Mouse (Mus musculus) CD8-positive naive resting alpha-beta T cell, adult 2 months (primary cell): ENCODE results near the gene Hpn.

Experiments
- DNase-seq, 2 experiments: peaks; one replicate each; pipeline ENCODE4 v3.0.0; 2022; ENCODE audit warnings: low read depth in 2 of 2, low spot score in 2 of 2

The Hpn gene

GRCm38 (mm10) chr7:31082831-31083588 lies 32.1 kb downstream of the Hpn start:
- no peak for DNase-seq

- DNase-seq: no peak
Observed at GRCm38 (mm10) chr7:31082106-31082505, 33.0 kb downstream of the Hpn start.

DNA sequence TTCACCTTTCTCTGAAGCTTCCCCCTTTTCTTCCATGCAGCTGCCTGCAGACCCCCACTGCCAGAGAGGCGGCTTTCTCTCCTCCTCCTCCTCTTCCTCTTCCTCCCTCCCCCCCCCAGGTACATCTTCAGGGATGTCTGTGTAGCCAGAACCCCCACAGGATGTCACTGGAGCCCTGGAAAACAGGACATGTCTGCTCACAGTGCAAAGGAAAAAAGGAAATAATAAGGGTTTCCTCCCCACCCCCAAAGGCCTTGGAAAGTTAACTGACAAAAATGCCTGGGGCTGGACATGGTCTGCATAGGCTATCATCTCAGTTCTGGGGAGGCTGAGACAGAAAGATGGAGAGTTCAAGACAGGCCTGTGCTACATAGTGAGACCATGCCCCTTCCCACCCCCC lies 34.0 kb downstream of the Hpn start:
- no peak for DNase-seq

DNA sequence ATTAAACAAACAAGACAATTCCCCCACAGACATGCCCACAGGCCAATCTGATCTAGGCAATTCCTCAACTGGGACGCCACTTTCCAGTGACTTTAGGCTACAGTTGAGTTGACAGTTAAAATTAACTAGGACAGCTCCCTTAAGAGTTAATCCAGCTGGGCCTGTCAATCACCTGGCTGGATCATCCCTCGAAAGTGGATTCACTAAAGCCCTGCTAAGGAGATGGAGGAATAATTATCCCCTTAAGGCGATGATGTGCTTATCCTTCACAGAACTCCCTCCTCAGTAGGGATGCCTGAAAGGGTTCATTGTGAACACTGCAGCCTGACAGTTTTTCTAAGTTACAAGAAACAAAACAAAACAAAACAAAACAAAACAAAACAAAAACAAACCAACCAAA lies 34.5 kb downstream of the Hpn start:
- no peak for DNase-seq

DNA sequence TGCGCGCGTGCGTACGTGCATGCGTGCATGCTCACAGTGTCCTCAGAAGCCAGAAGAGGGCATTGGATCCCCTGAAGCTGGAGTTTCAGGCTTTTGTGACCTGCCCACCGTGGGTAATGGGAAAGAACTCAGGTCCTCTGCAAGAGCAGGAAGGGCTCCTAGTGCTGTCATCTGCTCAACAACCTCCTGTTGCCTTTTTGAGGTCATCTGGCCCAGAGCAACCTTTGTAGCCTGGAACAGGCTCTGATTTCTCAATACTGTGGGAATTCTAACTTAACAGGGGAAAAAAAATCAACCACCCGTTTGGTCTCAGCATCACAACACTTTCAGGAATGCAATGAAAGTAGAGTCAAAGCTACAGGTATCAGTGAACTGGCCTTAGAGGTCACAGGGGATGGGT lies 35.4 kb downstream of the Hpn start:
- DNase-seq: no peak

DNA sequence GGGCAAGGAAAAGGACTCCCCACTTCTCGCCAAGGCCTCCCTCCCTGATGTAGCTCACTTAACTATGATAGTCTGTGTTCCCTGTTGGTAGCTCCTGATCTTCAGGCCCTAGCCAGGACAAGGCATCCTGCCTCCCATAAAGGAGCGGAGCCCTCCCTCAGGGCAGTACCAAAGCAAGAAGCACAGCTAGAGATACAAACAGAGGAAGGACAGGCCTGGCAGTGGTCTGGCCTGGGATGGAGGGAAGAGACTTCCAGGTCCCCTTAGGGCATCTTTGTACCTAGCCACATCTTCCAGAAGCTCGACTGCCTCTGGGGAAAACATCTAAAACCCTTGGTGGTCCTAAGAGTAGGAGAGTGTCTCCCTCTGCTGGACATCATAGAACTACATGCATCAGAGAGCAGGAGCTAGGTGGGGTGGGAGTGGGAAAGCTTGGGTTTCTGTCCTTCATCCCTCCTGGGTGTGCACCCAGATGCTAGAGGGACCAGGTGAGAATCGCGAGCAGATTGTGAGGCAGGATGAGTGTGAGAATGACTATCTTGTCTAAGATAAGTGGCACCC lies 37.1 kb downstream of the Hpn start:
- peak; percentile 32 to 50 for DNase-seq

DNA sequence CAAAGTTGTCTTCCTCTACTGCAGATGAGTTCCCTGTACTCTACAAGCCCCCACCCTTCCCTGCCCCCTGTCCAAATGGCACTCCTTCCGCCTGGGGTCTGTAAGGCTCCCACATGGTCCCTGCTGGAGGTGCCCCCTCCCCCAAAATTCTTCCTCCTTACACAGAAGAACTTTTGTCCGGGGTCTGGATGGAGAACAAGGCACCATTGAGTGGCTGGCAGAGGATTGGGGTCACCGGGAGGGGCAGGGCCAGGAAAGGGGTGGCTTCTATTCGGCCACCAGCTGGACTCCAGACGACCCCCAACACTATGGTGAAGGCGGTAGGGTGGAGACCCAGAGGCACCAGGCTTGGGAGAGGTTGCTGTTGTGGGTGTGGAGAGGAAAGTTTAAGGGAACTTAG lies 37.6 kb downstream of the Hpn start:
- DNase-seq: no peak

GRCm38 (mm10) chr7:31076492-31076891 lies 38.6 kb downstream of the Hpn start, which contains the start of gene Fxyd3:
Gene Fxyd3 (minus strand): TSS chr7:31076704.
- DNase-seq: no peak

DNA sequence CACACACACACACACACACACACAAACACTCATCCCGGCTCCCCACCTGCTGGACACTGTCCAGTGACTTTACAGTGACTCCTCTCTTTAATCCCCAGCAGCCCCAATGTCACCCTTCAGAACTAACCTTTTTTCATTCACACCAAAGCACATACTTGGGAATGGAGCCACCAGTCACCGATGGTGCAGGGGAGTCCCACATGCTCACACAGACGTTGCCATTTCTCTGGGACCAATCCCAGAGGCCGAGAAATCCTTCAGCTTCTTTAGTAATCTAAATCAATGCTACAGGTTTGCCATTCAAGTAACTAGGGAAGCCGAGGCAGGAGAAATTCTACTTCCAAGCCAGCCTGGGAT lies 40.4 kb downstream of the Hpn start:
- no peak for DNase-seq

- no peak for DNase-seq
Observed at GRCm38 (mm10) chr7:31074061-31074712, 40.9 kb downstream of the Hpn start.

DNA sequence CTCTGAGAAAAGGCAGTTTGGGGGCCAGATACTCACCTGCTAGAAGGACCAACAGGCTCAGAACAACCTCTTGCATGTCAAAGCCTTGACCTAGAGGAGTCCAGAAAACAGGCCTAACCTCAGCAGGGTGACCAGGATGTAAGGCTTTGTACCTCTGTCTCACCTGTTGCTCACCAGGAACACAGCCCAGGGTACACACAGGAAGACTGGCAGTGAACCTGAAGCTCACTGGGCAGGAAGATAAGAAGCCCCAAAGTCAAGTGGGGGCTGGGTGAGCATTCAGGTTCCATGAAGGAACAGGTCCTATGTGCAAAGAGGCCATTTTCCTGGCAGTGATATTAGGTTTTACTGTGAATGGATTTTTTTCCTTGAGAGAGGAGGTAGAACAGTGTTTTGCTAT lies 41.5 kb downstream of the Hpn start:
- no peak for DNase-seq

DNA sequence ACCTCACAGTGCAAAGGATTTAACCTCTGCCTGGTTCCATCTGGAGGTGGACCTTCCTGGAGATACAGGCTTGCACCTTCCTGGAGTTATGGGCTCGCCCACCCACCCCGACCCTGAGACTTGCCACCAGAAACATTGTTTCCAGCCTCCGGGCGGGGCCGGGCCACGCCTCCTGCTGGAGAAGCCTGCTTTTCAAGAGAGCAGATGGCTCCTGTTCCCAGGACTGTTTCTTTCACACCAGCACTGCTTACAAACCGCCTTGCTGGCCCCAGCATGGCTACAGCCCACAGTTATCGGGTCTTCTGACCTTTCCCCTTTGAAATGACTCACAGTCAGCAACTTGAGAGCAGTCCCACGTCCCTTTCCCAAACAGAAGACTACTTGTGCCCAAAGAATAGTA lies 42.8 kb downstream of the Hpn start:
- DNase-seq: no peak

DNA sequence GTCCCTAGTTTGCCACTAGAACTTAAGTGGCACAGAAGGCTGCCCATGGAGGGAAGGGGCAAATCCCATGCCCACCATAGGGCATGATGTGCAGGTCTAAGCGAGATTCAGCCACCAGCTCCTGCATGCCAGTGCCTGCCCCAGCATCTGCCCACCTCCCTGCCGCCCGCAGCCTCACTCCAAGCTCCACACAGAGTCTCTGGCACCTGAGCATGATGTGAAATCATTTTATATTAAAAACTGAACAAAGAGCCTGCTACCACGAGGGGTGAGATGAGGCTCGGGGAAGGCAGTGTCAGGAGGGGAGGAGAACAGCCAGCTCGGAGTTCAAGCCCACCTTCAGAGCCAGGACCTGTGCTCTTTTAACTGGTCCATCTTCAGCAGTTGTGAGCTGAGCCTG lies 44.8 kb downstream of the Hpn start:
- DNase-seq: no peak

- no peak for DNase-seq
Observed at GRCm38 (mm10) chr7:31069491-31069890, 45.6 kb downstream of the Hpn start.

GRCm38 (mm10) chr7:31067836-31068235 lies 47.3 kb downstream of the Hpn start:
- DNase-seq: no peak

DNA sequence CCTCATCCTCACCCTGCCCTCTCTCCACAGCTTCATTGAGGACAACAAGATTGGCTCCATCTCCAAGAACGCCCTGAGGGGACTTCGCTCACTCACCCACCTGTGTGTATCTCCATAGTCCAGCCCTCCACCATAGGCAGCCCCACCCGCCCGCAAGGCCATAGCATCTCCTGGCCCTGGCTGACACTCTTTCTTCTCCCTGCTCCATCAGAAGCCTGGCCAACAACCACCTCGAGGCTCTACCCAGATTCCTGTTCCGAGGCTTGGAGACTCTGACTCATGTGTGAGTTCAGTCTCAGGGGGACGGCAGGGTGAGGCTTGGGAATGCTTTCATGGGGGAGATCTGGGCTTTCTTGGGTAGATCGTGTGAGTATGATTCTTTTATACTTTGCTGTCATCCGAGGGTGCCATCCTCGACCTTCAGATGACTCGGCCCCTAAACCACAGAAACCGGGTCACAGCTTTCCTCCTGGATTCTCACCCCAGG lies 52.0 kb downstream of the Hpn start:
- DNase-seq: no peak

GRCm38 (mm10) chr7:31060621-31061010 lies 54.5 kb downstream of the Hpn start:
- DNase-seq: no peak

DNA sequence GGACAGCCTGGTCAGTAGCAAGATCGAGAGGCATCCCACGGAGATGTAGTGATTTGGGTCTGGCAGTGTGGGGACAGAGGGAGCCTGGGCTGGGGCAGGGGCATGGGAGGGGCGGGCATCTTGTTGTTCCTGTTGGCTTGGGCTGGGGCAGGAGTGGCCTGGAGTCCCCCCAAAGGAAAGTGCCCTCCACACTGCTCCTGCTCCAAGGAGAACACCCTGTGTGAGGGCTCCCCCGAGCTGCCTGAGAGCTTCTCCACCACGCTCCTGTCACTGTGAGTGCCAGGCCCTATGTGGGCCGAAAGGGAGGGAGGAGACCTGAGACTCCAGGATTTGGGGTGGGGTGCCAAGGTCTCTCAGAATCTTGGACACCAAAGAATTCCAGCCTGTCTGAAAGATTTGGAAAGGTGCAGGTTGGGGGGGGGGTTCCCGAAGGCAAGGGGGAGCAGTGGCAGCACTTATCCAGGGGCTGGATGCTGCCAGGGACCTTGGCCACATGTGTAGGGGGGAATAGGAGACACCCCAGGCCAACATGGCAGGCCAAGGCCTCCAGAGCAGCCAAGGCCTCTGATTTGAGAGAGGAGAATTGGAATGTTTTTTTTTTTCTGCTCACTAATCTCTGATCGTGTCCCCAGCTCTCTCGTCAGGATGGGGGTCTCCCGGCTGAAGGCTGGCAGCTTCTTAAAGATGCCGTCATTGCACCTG lies 55.0 kb downstream of the Hpn start:
- no peak for DNase-seq

GRCm38 (mm10) chr7:31059108-31059507 lies 56.0 kb downstream of the Hpn start, which contains the start of gene Lgi4:
Gene Lgi4 (plus strand): TSS chr7:31059342.
- DNase-seq: peak; percentile 77 to 83

DNA sequence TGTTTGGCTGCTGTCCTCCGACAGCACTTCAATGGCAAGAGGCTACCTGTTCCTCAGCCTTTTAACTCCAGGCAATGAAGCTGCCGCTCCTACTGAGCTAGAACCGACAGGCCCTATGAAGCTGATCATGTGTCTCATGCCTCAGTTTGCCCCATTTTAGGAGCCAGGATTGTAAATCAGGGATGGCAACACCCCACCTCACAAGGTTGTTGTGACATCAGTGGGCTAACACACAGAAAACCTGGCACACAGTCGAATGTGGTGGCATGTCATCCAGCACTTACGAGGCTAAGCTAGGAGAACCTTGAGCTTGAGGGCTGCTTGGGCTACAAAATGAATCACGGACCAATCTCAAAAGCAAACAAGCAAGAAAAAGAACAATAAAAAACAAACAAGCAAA lies 56.9 kb downstream of the Hpn start:
- no peak for DNase-seq

- no peak for DNase-seq
Observed at GRCm38 (mm10) chr7:31057730-31058129, 57.4 kb downstream of the Hpn start.

GRCm38 (mm10) chr7:31057071-31057470 lies 58.0 kb downstream of the Hpn start, which contains the start of gene Fxyd1:
Gene Fxyd1 (minus strand): TSS chr7:31057199.
- no peak for DNase-seq
